Mouse (Mus musculus) right cerebral cortex, postnatal 36 days (tissue): ENCODE data around the gene Tas2r140.

Source experiments
- DNase-seq, 2 experiments: peaks; one replicate each; pipeline ENCODE4 v3.0.0; 2022; ENCODE audit warnings: low spot score in 2 of 2, mixed read lengths in 1 of 2

Tas2r140 gene

GRCm38 (mm10) chr6:133055716-133056115 is at the start of gene Tas2r140:
Gene Tas2r140 (minus strand): TSS chr6:133055816.
- DNase-seq: no peak

- no peak for DNase-seq
These were observed 48.9 kb upstream of the Tas2r140 start, which contains the start of gene Smim10l1 for GRCm38 (mm10) chr6:133104609-133104921. Gene Smim10l1 (plus strand): TSS chr6:133104909.

- no peak for DNase-seq
These were observed 46.8 kb upstream of the Tas2r140 start for GRCm38 (mm10) chr6:133102430-133102829.

GRCm38 (mm10) chr6:133092226-133092625 is 36.6 kb upstream of the Tas2r140 start:
- no peak for DNase-seq

GRCm38 (mm10) chr6:133037001-133037400 is 18.6 kb downstream of the Tas2r140 start, which contains the start of gene Tas2r103:
Gene Tas2r103 (minus strand): TSS chr6:133037101.
- DNase-seq: no peak
